Mouse (Mus musculus) testis, adult 10 weeks (tissue): Measurements from ENCODE around the gene Gtsf1l. TPM values are rescaled to one million over a fixed set of nuclear protein-coding genes. Genes with fewer than 3 reads are reported as not detected.

Experiments used
- polyA plus RNA-seq: library from polyadenylated mRNA; stranded (reverse); fragments of 350-450 nt; fragmentation: Illumina TruSeq; extraction: RNeasy Lipid Tissue Mini Kit (QIAGEN cat#74804); gene quantifications from one replicate; pipeline ENCODE4 v1.2.3, GENCODE M21; 2014; ENCODE audit warnings: low read depth, low replicate concordance

Gtsf1l gene
- polyA plus RNA-seq = 251 TPM

GRCm38 (mm10) chr2:163087728-163088127, at the start of gene Gtsf1l:
Gene Gtsf1l (minus strand): TSS chr2:163087855.

DNA sequence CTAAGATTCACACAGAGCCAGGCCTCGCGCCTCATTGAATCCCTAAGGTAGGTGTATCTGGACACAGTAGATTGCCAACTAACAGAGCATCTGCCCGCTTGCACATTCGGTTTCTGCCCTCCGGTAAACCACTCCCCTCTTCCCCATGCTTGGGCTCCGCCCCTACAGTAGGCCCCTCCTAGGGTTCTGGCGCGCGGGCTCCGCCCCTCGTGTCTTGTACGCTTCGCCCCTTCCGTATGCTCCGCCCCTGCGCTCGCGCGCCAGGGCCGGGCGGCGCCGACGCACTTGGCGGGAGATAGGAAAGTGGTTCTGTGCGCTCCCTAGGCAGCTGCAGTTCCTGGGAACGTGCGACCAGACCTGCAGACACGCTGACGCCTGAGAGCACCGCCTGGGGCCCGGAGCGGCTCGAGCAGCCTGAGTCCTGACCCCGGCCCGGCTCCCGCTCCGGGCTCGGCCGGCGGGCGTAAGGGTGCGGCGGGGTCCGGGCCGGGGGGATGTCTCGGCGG, 33.3 kb downstream of the Gtsf1l start, which contains the start of gene Mybl2:
Gene Mybl2, plus strand, starts transcription at position 353 of the 506 bp plus-strand sequence.

Other genes starting within 250 kb of the Gtsf1l start
- gene Srsf6, start 156.3 kb downstream of the Gtsf1l start, polyA plus RNA-seq = 100.0 TPM
- gene L3mbtl1, start 144.4 kb downstream of the Gtsf1l start, polyA plus RNA-seq = 0.53 TPM
- 0.57 TPM for gene Sgk2, start 100.5 kb downstream of the Gtsf1l start, polyA plus RNA-seq
- 121 TPM for gene Ift52, start 70.5 kb downstream of the Gtsf1l start, polyA plus RNA-seq
- 1.1 TPM for gene Mybl2, start 33.2 kb downstream of the Gtsf1l start, polyA plus RNA-seq
- gene Tox2, start 115.3 kb upstream of the Gtsf1l start, polyA plus RNA-seq = 4.4 TPM